Mouse (Mus musculus) limb, embryonic 12.5 days (tissue): Measurements from ENCODE around the gene Ksr2. TPM values are rescaled to one million over a fixed set of nuclear protein-coding genes. Genes with fewer than 3 reads are reported as not detected.

Experiments
- ATAC-seq: fragments of 200-750 bp; cut with Nextera tagmentation; 2 replicates; pipeline ENCODE4 v1.8.0; 2017; ENCODE audit warnings: low read depth, moderate TSS enrichment; ENCODE audit not compliant: insufficient number of reproducible peaks, insufficient read depth, low FRiP score, low TSS enrichment
- H3K27ac ChIP-seq: fragments of 300-500 bp; sonication (generic); 2 replicates; pipeline ENCODE4 v1.5.1; 2016; ENCODE audit warnings: mild to moderate bottlenecking, moderate library complexity
- H3K27me3 ChIP-seq: fragments of 300-500 bp; sonication (generic); 2 replicates; pipeline ENCODE4 v1.6.1; 2016; ENCODE audit warnings: mild to moderate bottlenecking, moderate library complexity
- H3K36me3 ChIP-seq: fragments of 300-500 bp; sonication (generic); 2 replicates; pipeline ENCODE4 v1.6.1; 2016; ENCODE audit warnings: mild to moderate bottlenecking, moderate library complexity
- H3K4me1 ChIP-seq: fragments of 300-500 bp; sonication (generic); replicated peaks from 2 replicates; pipeline ENCODE4 v1.6.1; 2016
- H3K4me2 ChIP-seq: fragments of 300-500 bp; sonication (generic); 2 replicates; pipeline ENCODE4 v1.6.1; 2016; ENCODE audit warnings: mild to moderate bottlenecking, moderate library complexity
- H3K4me3 ChIP-seq: fragments of 300-500 bp; sonication (generic); replicated peaks from 2 replicates; pipeline ENCODE4 v1.5.1; 2016; ENCODE audit warnings: mild to moderate bottlenecking
- H3K9ac ChIP-seq: fragments of 300-500 bp; sonication (generic); replicated peaks from 2 replicates; pipeline ENCODE4 v1.6.1; 2016; ENCODE audit warnings: mild to moderate bottlenecking, moderate library complexity
- H3K9me3 ChIP-seq: fragments of 300-500 bp; sonication (generic); 2 replicates; pipeline ENCODE4 v1.6.1; 2016; ENCODE audit warnings: mild to moderate bottlenecking, moderate library complexity
- WGBS: fragments of 180-500 bp; shearing (Covaris S2); methylation state at CpG from one replicate; pipeline ENCODE4 v1.1.7; 2016; 5-methylcytosine and 5-hydroxymethylcytosine counted together
- polyA plus RNA-seq: library from polyadenylated mRNA; unstranded; fragments of >200 nt; fragmentation: Nextera tagmentation; extraction: Ambion mirVana; gene quantifications from 2 replicates; pipeline ENCODE4 v1.2.1, GENCODE M21; 2016

Ksr2 gene
- polyA plus RNA-seq, 1 experiment from 2014 or later, result 0.16 TPM

GRCm38 (mm10) chr5:117523010-117523409, 109.2 kb downstream of the Ksr2 start:
- Histone ChIP-seq H3K27ac (no peak overlapping the region), H3K9me3 (0 out of 2 replicates have a peak, but pooled peaks cover 5% of the 10 kb centered on the region), H3K36me3 (no peaks in the 10 kb centered on the region), H3K4me3 (no peak overlapping the region), H3K27me3 (no peaks in the 10 kb centered on the region), H3K4me1 (0 out of 2 replicates have a peak, but pooled peaks cover 8% of the 10 kb centered on the region), H3K9ac (no peak overlapping the region), H3K4me2 (no peak overlapping the region)
- 88% methylated on average over 10 of the region's 10 CpGs for WGBS
- no peak for ATAC-seq

- no peak overlapping the region for H3K27ac ChIP-seq
- no peak for ATAC-seq
- no peak overlapping the region for H3K9ac ChIP-seq
- WGBS, result 33% methylated on average over 6 of the region's 6 CpGs
- no peaks in the 10 kb centered on the region for H3K9me3 ChIP-seq
- peaks cover 20% of the 10 kb centered on the region for H3K4me1 ChIP-seq
- no peak overlapping the region for H3K4me3 ChIP-seq
- H3K36me3 ChIP-seq, result no peaks in the 10 kb centered on the region
- peaks cover 46% of the 10 kb centered on the region for H3K27me3 ChIP-seq
- no peak overlapping the region for H3K4me2 ChIP-seq
Measured at GRCm38 (mm10) chr5:117530991-117531390, 117.2 kb downstream of the Ksr2 start.

- peaks cover 6% of the 10 kb centered on the region; the same call in 1 of the 2 replicates for H3K9me3 ChIP-seq
- no peak overlapping the region for H3K4me3 ChIP-seq
- H3K27me3 ChIP-seq, result peaks cover 26% of the 10 kb centered on the region
- no peaks in the 10 kb centered on the region for H3K36me3 ChIP-seq
- no peak for ATAC-seq
- H3K9ac ChIP-seq, result no peak overlapping the region
- H3K4me1 ChIP-seq, result peaks cover 9% of the 10 kb centered on the region; the same call in 1 of the 2 replicates
- H3K4me2 ChIP-seq, result no peak overlapping the region
- 83% methylated on average over 3 of the region's 3 CpGs for WGBS
- no peak overlapping the region for H3K27ac ChIP-seq
Measured at GRCm38 (mm10) chr5:117539221-117539620, 125.4 kb downstream of the Ksr2 start.

GRCm38 (mm10) chr5:117541654-117542053, 127.9 kb downstream of the Ksr2 start:
- H3K36me3 ChIP-seq, result no peaks in the 10 kb centered on the region
- 0 out of 2 replicates have a peak, but pooled peaks cover 8% of the 10 kb centered on the region for H3K4me1 ChIP-seq
- 43% methylated on average over 8 of the region's 8 CpGs for WGBS
- no peak overlapping the region for H3K4me3 ChIP-seq
- ATAC-seq, result no peak
- H3K27me3 ChIP-seq, result 0 out of 2 replicates have a peak, but pooled peaks cover 4% of the 10 kb centered on the region
- no peak overlapping the region for H3K9ac ChIP-seq
- H3K9me3 ChIP-seq, result peaks cover 6% of the 10 kb centered on the region; the same call in 1 of the 2 replicates
- no peak overlapping the region for H3K4me2 ChIP-seq
- no peak overlapping the region for H3K27ac ChIP-seq

- Histone ChIP-seq H3K4me1 (no peaks in the 10 kb centered on the region; the same call in 1 of the 2 replicates), H3K27ac (no peak overlapping the region), H3K4me3 (no peak overlapping the region), H3K27me3 (no peaks in the 10 kb centered on the region), H3K9ac (no peak overlapping the region), H3K36me3 (no peaks in the 10 kb centered on the region), H3K9me3 (peaks cover 6% of the 10 kb centered on the region; the same call in 1 of the 2 replicates), H3K4me2 (no peak overlapping the region)
- WGBS, result 78% methylated on average over 25 of the region's 25 CpGs
- ATAC-seq, result no peak
Measured at GRCm38 (mm10) chr5:117546694-117547268, 133.0 kb downstream of the Ksr2 start.

GRCm38 (mm10) chr5:117550992-117551391, 137.2 kb downstream of the Ksr2 start:
- Histone ChIP-seq H3K9me3 (0 out of 2 replicates have a peak, but pooled peaks cover 3% of the 10 kb centered on the region), H3K4me1 (no peaks in the 10 kb centered on the region; the same call in 1 of the 2 replicates), H3K4me2 (no peak overlapping the region), H3K9ac (no peak overlapping the region), H3K4me3 (no peak overlapping the region), H3K36me3 (no peaks in the 10 kb centered on the region), H3K27me3 (no peaks in the 10 kb centered on the region), H3K27ac (0 out of 2 replicates have a peak overlapping the region, but pooled peaks have one; percentile 12)
- ATAC-seq, result no peak
- 34% methylated on average over 9 of the region's 9 CpGs for WGBS

GRCm38 (mm10) chr5:117552096-117552495, 138.3 kb downstream of the Ksr2 start:
- Histone ChIP-seq H3K36me3 (no peaks in the 10 kb centered on the region), H3K27ac (no peak overlapping the region), H3K4me3 (no peak overlapping the region), H3K9me3 (0 out of 2 replicates have a peak, but pooled peaks cover 3% of the 10 kb centered on the region), H3K4me2 (no peak overlapping the region), H3K9ac (no peak overlapping the region), H3K4me1 (no peaks in the 10 kb centered on the region; the same call in 1 of the 2 replicates), H3K27me3 (no peaks in the 10 kb centered on the region)
- ATAC-seq, result no peak
- WGBS, result 92% methylated on average over 8 of the region's 8 CpGs

- no peak overlapping the region for H3K27ac ChIP-seq
- H3K4me3 ChIP-seq, result no peak overlapping the region
- WGBS, result 79% methylated on average over 4 of the region's 4 CpGs
- H3K9ac ChIP-seq, result no peak overlapping the region
- H3K27me3 ChIP-seq, result no peaks in the 10 kb centered on the region
- ATAC-seq, result no peak
- H3K4me2 ChIP-seq, result no peak overlapping the region
- H3K9me3 ChIP-seq, result 0 out of 2 replicates have a peak, but pooled peaks cover 3% of the 10 kb centered on the region
- H3K4me1 ChIP-seq, result no peaks in the 10 kb centered on the region; the same call in 1 of the 2 replicates
- H3K36me3 ChIP-seq, result no peaks in the 10 kb centered on the region
Measured at GRCm38 (mm10) chr5:117554505-117554904, 140.7 kb downstream of the Ksr2 start.

GRCm38 (mm10) chr5:117556570-117556969, 142.8 kb downstream of the Ksr2 start:
- H3K4me2 ChIP-seq, result no peak overlapping the region
- H3K9ac ChIP-seq, result no peak overlapping the region
- no peak overlapping the region for H3K27ac ChIP-seq
- 70% methylated on average over 9 of the region's 9 CpGs for whole genome bisulfite sequencing
- no peaks in the 10 kb centered on the region for H3K4me1 ChIP-seq
- no peak for ATAC-seq
- H3K9me3 ChIP-seq, result 0 out of 2 replicates have a peak, but pooled peaks cover 3% of the 10 kb centered on the region
- H3K36me3 ChIP-seq, result no peaks in the 10 kb centered on the region
- H3K4me3 ChIP-seq, result no peak overlapping the region
- H3K27me3 ChIP-seq, result no peaks in the 10 kb centered on the region

GRCm38 (mm10) chr5:117561080-117561479, 147.3 kb downstream of the Ksr2 start:
- Histone ChIP-seq H3K9ac (no peak overlapping the region), H3K9me3 (no peaks in the 10 kb centered on the region), H3K27me3 (no peaks in the 10 kb centered on the region), H3K27ac (no peak overlapping the region), H3K4me1 (0 out of 2 replicates have a peak, but pooled peaks cover under 1% of the 10 kb centered on the region), H3K4me3 (no peak overlapping the region), H3K4me2 (no peak overlapping the region), H3K36me3 (no peaks in the 10 kb centered on the region)
- ATAC-seq, result no peak
- 85% methylated on average over 2 of the region's 2 CpGs for WGBS

GRCm38 (mm10) chr5:117566051-117566665, 152.4 kb downstream of the Ksr2 start:
- ATAC-seq, result no peak
- WGBS, result 21% methylated on average over 12 of the region's 12 CpGs
- H3K27me3 ChIP-seq, result no peaks in the 10 kb centered on the region

More at GRCm38 (mm10) chr5:117566051-117566665, 152.4 kb downstream of the Ksr2 start:
- Histone ChIP-seq H3K36me3 (no peaks in the 10 kb centered on the region), H3K27ac (no peak overlapping the region), H3K9ac (no peak overlapping the region), H3K4me1 (0 out of 2 replicates have a peak, but pooled peaks cover 7% of the 10 kb centered on the region), H3K4me2 (no peak overlapping the region), H3K9me3 (0 out of 2 replicates have a peak, but pooled peaks cover 5% of the 10 kb centered on the region), H3K4me3 (no peak overlapping the region)
